Mouse (Mus musculus): ENCODE measurements around the gene Rhoc. TPM values are rescaled to one million over a fixed set of nuclear protein-coding genes. Genes with fewer than 3 reads are reported as not detected.

Gene Rhoc
- total and polyA plus RNA-seq, 3 experiments: 1.2 to 8.3 (median 7.9) TPM

DNA sequence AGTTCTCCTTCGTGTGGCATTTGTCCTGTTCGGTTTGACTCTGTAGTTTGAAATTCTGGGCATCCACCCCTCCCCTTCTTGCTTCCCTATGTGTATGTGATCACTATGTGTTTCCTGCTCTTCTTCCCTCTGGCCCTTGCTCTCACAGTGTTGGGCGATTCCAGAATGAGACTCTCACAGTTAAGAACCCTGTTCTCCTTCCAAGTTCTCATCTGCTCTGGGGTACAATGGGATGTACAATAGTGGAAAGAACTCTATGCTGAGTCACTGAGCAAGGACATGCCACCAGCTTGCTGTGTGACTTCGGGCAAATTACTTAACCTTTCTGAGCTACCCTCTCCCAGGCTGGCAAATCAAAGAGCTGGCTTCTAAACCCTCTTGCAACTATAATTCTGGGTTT lies 20.5 kb upstream of the Rhoc start:
- H3K4me2 ChIP-seq (ENCODE audit: insufficient read depth, low read depth, poor library complexity, severe bottlenecking): no peak overlapping the region
- H3K79me2 ChIP-seq (replicated peaks; ENCODE audit: control insufficient read depth, extremely low read depth, insufficient read depth, poor library complexity, severe bottlenecking): no peaks in the 10 kb centered on the region
- no peak for TF ChIP-seq MXI1 (IDR thresholded peaks at IDR 0.05; ENCODE audit: low read depth, low read length)
- no peak for TF ChIP-seq MAFK (IDR thresholded peaks at IDR 0.05; ENCODE audit: insufficient replicate concordance, low read length)
- no peak for TF ChIP-seq SMC3 (IDR thresholded peaks at IDR 0.05; ENCODE audit: low read depth, low read length)
- TF ChIP-seq ZC3H11A (IDR thresholded peaks at IDR 0.05; ENCODE audit: low read depth, low read length): no peak
- TF ChIP-seq CTCF (conservative IDR thresholded peaks at IDR 0.05 in 1 of 2, IDR thresholded peaks at IDR 0.05 in 1 of 2; ENCODE audit: low read depth in 2 of 2, low read length in 2 of 2): no peak
- no peak for TF ChIP-seq TCF12 (IDR thresholded peaks at IDR 0.05; ENCODE audit: low read depth, low read length)
- TF ChIP-seq RCOR1 (conservative IDR thresholded peaks at IDR 0.05; ENCODE audit: low read depth, low read length): no peak
- TF ChIP-seq GABPA (IDR thresholded peaks at IDR 0.05; ENCODE audit: insufficient replicate concordance, low read depth, low read length): no peak
- no peak for TF ChIP-seq CHD1 (IDR thresholded peaks at IDR 0.05; ENCODE audit: low read depth, low read length)
- TF ChIP-seq JUN (IDR thresholded peaks at IDR 0.05; ENCODE audit: insufficient read depth, low read depth, low read length): no peak
- no peak for TF ChIP-seq ZMIZ1 (IDR thresholded peaks at IDR 0.05; ENCODE audit: low read depth, low read length)
- TF ChIP-seq ZKSCAN1 (IDR thresholded peaks at IDR 0.05; ENCODE audit: borderline replicate concordance, low read depth, low read length): no peak
- no peak for TF ChIP-seq MEF2A (IDR thresholded peaks at IDR 0.05; ENCODE audit: borderline replicate concordance, low read depth, low read length)
- no peak for TF ChIP-seq SIN3A (IDR thresholded peaks at IDR 0.05; ENCODE audit: low read length)
- TF ChIP-seq USF2 (conservative IDR thresholded peaks at IDR 0.05; ENCODE audit: low read depth, low read length): no peak
- TF ChIP-seq MAX (IDR thresholded peaks at IDR 0.05; ENCODE audit: low read length): no peak
- no peak for TF ChIP-seq KAT2A (IDR thresholded peaks at IDR 0.05; ENCODE audit: insufficient replicate concordance, low read length)
- no peak overlapping the region for H3K27ac ChIP-seq (ENCODE audit: insufficient read depth, low read depth)
- no peaks in the 10 kb centered on the region for H3K9me3 ChIP-seq (replicated peaks; ENCODE audit: low read length)
- no peaks in the 10 kb centered on the region for H3K27me3 ChIP-seq (replicated peaks)
- dilution Hi-C loops (cut with MboI; ENCODE audit: extremely low pct_ligation_motif_present, extremely low pct_unique_long_range_greater_than_20kb, low sequenced_read_pairs): no loop called here
- no peak for DNase-seq (ENCODE audit: extremely low read depth)
- peaks cover 4 to 22% of the 10 kb centered on the region in 2 experiments for H3K4me1 ChIP-seq (ENCODE audit: control insufficient read depth in 1 of 2, insufficient read depth in 2 of 2)
- H3K9ac ChIP-seq (ENCODE audit: insufficient read depth, low read depth): no peak overlapping the region
- H3K36me3 ChIP-seq (replicated peaks in 1 of 2; ENCODE audit: control insufficient read depth in 1 of 2, insufficient read depth in 1 of 2, low read length in 1 of 2): no peaks in the 10 kb centered on the region
- in situ Hi-C loops (cut with MboI; ENCODE audit: low pct_ligation_motif_present, low pct_unique_long_range_greater_than_20kb, low sequenced_read_pairs): no loop called here
- no peak overlapping the region for H3K4me3 ChIP-seq (replicated peaks in 1 of 3; ENCODE audit: low read depth in 2 of 3, low read length in 2 of 3, poor library complexity in 1 of 3)

DNA sequence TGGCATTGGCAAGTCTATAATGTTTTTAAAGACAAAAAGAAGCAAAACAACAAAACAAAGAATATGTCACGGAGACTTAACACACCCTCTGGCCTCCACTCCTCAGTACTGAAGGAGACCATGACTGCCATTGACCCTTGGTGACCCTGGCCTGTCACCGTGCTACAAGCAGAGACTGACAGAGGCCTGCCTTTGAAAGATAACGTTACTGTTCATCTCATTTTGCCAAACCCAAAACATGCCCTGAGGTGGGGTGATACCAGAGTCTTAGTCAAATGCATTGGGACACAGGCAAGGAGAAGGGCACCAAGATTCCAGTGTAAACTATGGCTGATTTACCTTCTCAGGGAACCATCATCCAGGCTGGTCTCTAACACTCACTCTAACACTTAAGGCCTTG lies 19.0 kb upstream of the Rhoc start:
- Histone ChIP-seq H3K79me2 (replicated peaks; ENCODE audit: control insufficient read depth, extremely low read depth, insufficient read depth, poor library complexity, severe bottlenecking) (no peaks in the 10 kb centered on the region), H3K9me3 (replicated peaks; ENCODE audit: low read length) (no peaks in the 10 kb centered on the region), H3K27ac (ENCODE audit: insufficient read depth, low read depth) (no peak overlapping the region), H3K4me2 (ENCODE audit: insufficient read depth, low read depth, poor library complexity, severe bottlenecking) (no peak overlapping the region), H3K9ac (ENCODE audit: insufficient read depth, low read depth) (no peak overlapping the region), H3K36me3 (replicated peaks in 1 of 2; ENCODE audit: control insufficient read depth in 1 of 2, insufficient read depth in 1 of 2, low read length in 1 of 2) (no peaks in the 10 kb centered on the region), H3K4me3 (replicated peaks in 1 of 3; ENCODE audit: low read depth in 2 of 3, low read length in 2 of 3, poor library complexity in 1 of 3) (no peak overlapping the region), H3K27me3 (replicated peaks) (no peaks in the 10 kb centered on the region), H3K4me1 (ENCODE audit: control insufficient read depth in 1 of 2, insufficient read depth in 2 of 2) (peaks cover 4 to 19% of the 10 kb centered on the region in 2 experiments)
- DNase-seq (ENCODE audit: extremely low read depth): no peak
- in situ Hi-C loops (cut with MboI; ENCODE audit: low pct_ligation_motif_present, low pct_unique_long_range_greater_than_20kb, low sequenced_read_pairs) (no loop called here), dilution Hi-C loops (cut with MboI; ENCODE audit: extremely low pct_ligation_motif_present, extremely low pct_unique_long_range_greater_than_20kb, low sequenced_read_pairs) (no loop called here)
- TF ChIP-seq SIN3A (IDR thresholded peaks at IDR 0.05; ENCODE audit: low read length) (no peak), MXI1 (IDR thresholded peaks at IDR 0.05; ENCODE audit: low read depth, low read length) (no peak), MYC (IDR thresholded peaks at IDR 0.05; ENCODE audit: low read depth, low read length) (no peak)

All from CH12.LX (cell line).